Mouse (Mus musculus) forebrain, embryonic 12.5 days (tissue): Measurements from ENCODE around the gene Shtn1. TPM values are rescaled to one million over a fixed set of nuclear protein-coding genes. Genes with fewer than 3 reads are reported as not detected.
A peak's percentile ranks its signal among the peaks of the same experiment; 100 is the strongest.

ENCODE experiments used
- ATAC-seq: fragments of 200-750 bp; cut with Nextera tagmentation; 2 replicates; pipeline ENCODE4 v1.8.0; 2017; ENCODE audit warnings: moderate TSS enrichment; ENCODE audit not compliant: low FRiP score
- H3K27ac ChIP-seq: fragments of 300-500 bp; sonication (generic); 2 replicates; pipeline ENCODE4 v1.5.1; 2016; ENCODE audit warnings: mild to moderate bottlenecking
- H3K27me3 ChIP-seq: fragments of 300-500 bp; sonication (generic); 2 replicates; pipeline ENCODE4 v1.6.1; 2016; ENCODE audit warnings: mild to moderate bottlenecking
- H3K36me3 ChIP-seq: fragments of 300-500 bp; sonication (generic); replicated peaks from 2 replicates; pipeline ENCODE4 v1.6.1; 2016; ENCODE audit warnings: mild to moderate bottlenecking
- H3K4me1 ChIP-seq: fragments of 300-500 bp; sonication (generic); 2 replicates; pipeline ENCODE4 v1.6.1; 2016
- H3K4me2 ChIP-seq: fragments of 300-500 bp; sonication (generic); 2 replicates; pipeline ENCODE4 v1.6.1; 2016; ENCODE audit warnings: mild to moderate bottlenecking, moderate library complexity
- H3K4me3 ChIP-seq: fragments of 300-500 bp; sonication (generic); replicated peaks from 2 replicates; pipeline ENCODE4 v1.5.1; 2016; ENCODE audit warnings: mild to moderate bottlenecking
- H3K9ac ChIP-seq: fragments of 300-500 bp; sonication (generic); 2 replicates; pipeline ENCODE4 v1.6.1; 2016; ENCODE audit warnings: mild to moderate bottlenecking
- H3K9me3 ChIP-seq: fragments of 300-500 bp; sonication (generic); 2 replicates; pipeline ENCODE4 v1.6.1; 2016
- WGBS: fragments of 180-500 bp; shearing (Covaris S2); methylation state at CpG from one replicate; pipeline ENCODE4 v1.1.7; 2016; 5-methylcytosine and 5-hydroxymethylcytosine counted together
- polyA plus RNA-seq: library from polyadenylated mRNA; unstranded; fragments of >200 nt; fragmentation: Nextera tagmentation; extraction: Ambion mirVana; gene quantifications from 2 replicates; pipeline ENCODE4 v1.2.1, GENCODE M21; 2016

The Shtn1 gene
- polyA plus RNA-seq, 1 experiment from 2014 or later, result 11.2 TPM

- Histone ChIP-seq H3K36me3 (no peaks in the 10 kb centered on the region), H3K27ac (no peak overlapping the region), H3K9ac (no peak overlapping the region), H3K4me3 (no peak overlapping the region), H3K27me3 (peaks cover 42% of the 10 kb centered on the region), H3K4me1 (peaks cover 11% of the 10 kb centered on the region), H3K9me3 (no peaks in the 10 kb centered on the region), H3K4me2 (no peak overlapping the region)
- 86% methylated on average over 4 of the region's 4 CpGs for WGBS
- no peak for ATAC-seq
Measured at GRCm38 (mm10) chr19:59071396-59071795, 4.5 kb downstream of the Shtn1 start.

- H3K4me1 ChIP-seq, result peaks cover 4% of the 10 kb centered on the region; the same call in 1 of the 2 replicates
- peaks cover 11% of the 10 kb centered on the region for H3K27me3 ChIP-seq
- H3K36me3 ChIP-seq, result no peaks in the 10 kb centered on the region
- H3K9ac ChIP-seq, result no peak overlapping the region
- H3K4me3 ChIP-seq, result no peak overlapping the region
- ATAC-seq, result no peak
- no peaks in the 10 kb centered on the region for H3K9me3 ChIP-seq
- H3K27ac ChIP-seq, result no peak overlapping the region
- WGBS, result 68% methylated on average over 1 of the region's 1 CpGs
- no peak overlapping the region for H3K4me2 ChIP-seq
Measured at GRCm38 (mm10) chr19:59067652-59068051, 8.2 kb downstream of the Shtn1 start.

- ATAC-seq, result no peak
- Histone ChIP-seq H3K9me3 (no peaks in the 10 kb centered on the region), H3K4me2 (no peak overlapping the region), H3K27ac (no peak overlapping the region), H3K4me1 (0 out of 2 replicates have a peak, but pooled peaks cover 4% of the 10 kb centered on the region), H3K9ac (no peak overlapping the region), H3K36me3 (no peaks in the 10 kb centered on the region), H3K4me3 (no peak overlapping the region), H3K27me3 (peaks cover 11% of the 10 kb centered on the region)
- 83% methylated on average over 2 of the region's 2 CpGs for WGBS
Measured at GRCm38 (mm10) chr19:59066670-59067069, 9.2 kb downstream of the Shtn1 start.

DNA sequence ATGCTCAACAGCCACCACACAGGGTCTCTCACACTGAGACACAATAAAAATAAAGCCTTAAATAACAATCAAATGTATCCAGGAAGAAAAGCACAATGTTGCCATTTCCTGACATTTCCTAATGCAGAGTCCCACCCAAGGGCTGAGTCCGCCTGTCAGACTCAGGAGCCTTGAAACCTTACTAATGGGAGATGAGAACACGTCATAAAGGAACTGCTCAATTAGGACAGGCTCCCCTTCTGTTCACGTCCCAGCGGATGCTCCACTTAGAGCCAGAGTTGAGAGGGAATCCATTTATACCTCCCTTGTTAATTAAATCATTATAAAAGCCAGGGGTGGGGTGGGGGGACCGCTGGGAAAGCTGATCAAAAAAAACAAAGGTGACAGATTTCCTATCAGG, 9.8 kb downstream of the Shtn1 start:
- Histone ChIP-seq H3K27me3 (peaks cover 8% of the 10 kb centered on the region), H3K4me3 (no peak overlapping the region), H3K9me3 (no peaks in the 10 kb centered on the region), H3K9ac (no peak overlapping the region), H3K27ac (no peak overlapping the region), H3K4me2 (no peak overlapping the region), H3K36me3 (no peaks in the 10 kb centered on the region), H3K4me1 (0 out of 2 replicates have a peak, but pooled peaks cover 4% of the 10 kb centered on the region)
- 41% methylated on average over 5 of the region's 5 CpGs for WGBS
- ATAC-seq, result no peak

GRCm38 (mm10) chr19:59064616-59065015, 11.3 kb downstream of the Shtn1 start:
- peaks cover 11% of the 10 kb centered on the region; the same call in 1 of the 2 replicates for H3K27me3 ChIP-seq
- H3K9me3 ChIP-seq, result no peaks in the 10 kb centered on the region
- no peak overlapping the region for H3K9ac ChIP-seq
- WGBS, result 82% methylated on average over 5 of the region's 5 CpGs
- ATAC-seq, result no peak
- no peak overlapping the region for H3K4me2 ChIP-seq
- no peak overlapping the region for H3K4me3 ChIP-seq
- peaks cover 4% of the 10 kb centered on the region; the same call in 1 of the 2 replicates for H3K4me1 ChIP-seq
- no peaks in the 10 kb centered on the region for H3K36me3 ChIP-seq
- no peak overlapping the region for H3K27ac ChIP-seq

DNA sequence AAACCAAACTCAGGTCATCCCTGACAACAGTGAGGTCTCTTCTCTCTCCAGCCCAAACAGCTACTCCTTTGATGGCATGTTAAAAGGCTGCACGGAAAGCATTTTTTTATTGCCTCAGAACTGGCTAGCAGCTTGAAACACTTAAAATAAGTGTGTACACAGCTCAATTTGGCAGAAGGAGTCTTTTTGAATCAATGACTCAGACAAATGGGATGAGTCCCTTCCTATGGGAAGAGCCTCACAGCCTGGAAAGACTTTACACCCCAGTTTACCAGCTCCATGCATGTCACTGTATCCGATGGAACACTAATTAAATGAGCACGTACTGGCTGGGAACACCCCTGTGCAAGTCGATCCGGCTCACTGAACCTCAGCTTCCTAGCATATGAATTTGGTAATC, 12.3 kb downstream of the Shtn1 start:
- Histone ChIP-seq H3K4me1 (peaks cover 4% of the 10 kb centered on the region; the same call in 1 of the 2 replicates), H3K36me3 (no peaks in the 10 kb centered on the region), H3K9me3 (no peaks in the 10 kb centered on the region), H3K9ac (no peak overlapping the region), H3K4me3 (no peak overlapping the region), H3K27ac (no peak overlapping the region), H3K4me2 (no peak overlapping the region), H3K27me3 (peaks cover 11% of the 10 kb centered on the region; the same call in 1 of the 2 replicates)
- 92% methylated on average over 5 of the region's 5 CpGs for WGBS
- ATAC-seq, result no peak

- 0 out of 2 replicates have a peak, but pooled peaks cover 9% of the 10 kb centered on the region for H3K27me3 ChIP-seq
- H3K4me3 ChIP-seq, result no peak overlapping the region
- no peak overlapping the region for H3K27ac ChIP-seq
- H3K4me1 ChIP-seq, result peaks cover 23% of the 10 kb centered on the region
- ATAC-seq, result no peak
- H3K9ac ChIP-seq, result no peak overlapping the region
- no peaks in the 10 kb centered on the region for H3K9me3 ChIP-seq
- no peaks in the 10 kb centered on the region for H3K36me3 ChIP-seq
- H3K4me2 ChIP-seq, result no peak overlapping the region
- WGBS, result 72% methylated on average over 4 of the region's 4 CpGs
Measured at GRCm38 (mm10) chr19:59058105-59058504, 17.8 kb downstream of the Shtn1 start.

- ATAC-seq, result no peak
- 41% methylated on average over 5 of the region's 5 CpGs for WGBS
- H3K27me3 ChIP-seq, result 0 out of 2 replicates have a peak, but pooled peaks cover 9% of the 10 kb centered on the region
- H3K27ac ChIP-seq, result no peak overlapping the region
- H3K36me3 ChIP-seq, result no peaks in the 10 kb centered on the region
- no peak overlapping the region for H3K9ac ChIP-seq
- no peak overlapping the region for H3K4me2 ChIP-seq
- H3K4me3 ChIP-seq, result no peak overlapping the region
- no peaks in the 10 kb centered on the region for H3K9me3 ChIP-seq
- peaks cover 30% of the 10 kb centered on the region for H3K4me1 ChIP-seq
Measured at GRCm38 (mm10) chr19:59057366-59057765, 18.5 kb downstream of the Shtn1 start.

GRCm38 (mm10) chr19:59054632-59054951, 21.3 kb downstream of the Shtn1 start:
- Histone ChIP-seq H3K9ac (no peak overlapping the region), H3K27me3 (peaks cover 6% of the 10 kb centered on the region; the same call in 1 of the 2 replicates), H3K36me3 (no peaks in the 10 kb centered on the region), H3K4me2 (no peak overlapping the region), H3K9me3 (no peaks in the 10 kb centered on the region), H3K27ac (0 out of 2 replicates have a peak overlapping the region, but pooled peaks have one; percentile 16), H3K4me3 (no peak overlapping the region), H3K4me1 (peaks cover 35% of the 10 kb centered on the region)
- WGBS, result 74% methylated on average over 6 of the region's 6 CpGs
- peak; percentile 57; the same call in 1 of the 2 replicates for ATAC-seq

GRCm38 (mm10) chr19:59053931-59054631, 21.8 kb downstream of the Shtn1 start:
- H3K4me2 ChIP-seq, result no peak overlapping the region
- H3K4me3 ChIP-seq, result no peak overlapping the region
- no peaks in the 10 kb centered on the region for H3K9me3 ChIP-seq
- peak; percentile 72; the same call in 1 of the 2 replicates for ATAC-seq
- peaks cover 35% of the 10 kb centered on the region for H3K4me1 ChIP-seq
- H3K36me3 ChIP-seq, result no peaks in the 10 kb centered on the region
- peak overlapping the region; percentile 82 for H3K27ac ChIP-seq
- WGBS, result 42% methylated on average over 6 of the region's 6 CpGs
- no peak overlapping the region for H3K9ac ChIP-seq
- H3K27me3 ChIP-seq, result peaks cover 6% of the 10 kb centered on the region; the same call in 1 of the 2 replicates

DNA sequence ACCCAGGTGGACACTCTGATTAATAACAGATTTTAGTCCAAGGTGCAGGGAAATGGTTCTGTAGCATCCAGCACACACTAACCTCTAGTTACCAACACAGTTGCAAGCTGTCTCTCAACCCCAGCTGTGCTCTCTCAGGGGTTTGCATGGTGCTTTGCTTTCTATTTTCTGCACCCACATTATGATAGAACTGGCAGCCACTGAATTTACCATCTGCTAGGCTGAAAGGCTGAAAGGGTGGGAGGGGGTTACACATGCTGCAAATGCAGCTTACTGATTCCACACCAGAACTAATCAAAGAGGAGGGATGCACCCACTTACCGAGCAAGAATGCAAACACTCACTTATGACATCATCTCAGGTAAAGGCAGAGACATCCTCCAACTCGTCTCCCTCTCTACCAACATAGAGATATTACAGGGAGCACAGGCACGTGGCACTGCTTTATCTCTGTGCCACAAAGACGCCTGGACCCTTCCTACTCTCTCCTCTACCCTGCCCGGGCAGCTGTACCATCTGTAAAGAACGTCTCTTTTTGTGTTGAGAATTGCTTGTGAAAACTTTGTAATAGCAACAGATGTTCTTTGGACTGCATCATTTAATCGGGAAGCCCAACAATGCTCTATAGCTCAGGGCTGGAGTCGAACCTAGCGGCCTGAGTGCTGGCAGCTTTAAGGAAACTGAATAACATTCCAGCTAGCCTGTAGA, 23.0 kb downstream of the Shtn1 start:
- Histone ChIP-seq H3K27ac (peak overlapping the region; percentile 82), H3K4me1 (peaks cover 33% of the 10 kb centered on the region), H3K9ac (no peak overlapping the region), H3K9me3 (no peaks in the 10 kb centered on the region), H3K4me3 (no peak overlapping the region), H3K4me2 (no peak overlapping the region), H3K27me3 (peaks cover 6% of the 10 kb centered on the region; the same call in 1 of the 2 replicates), H3K36me3 (no peaks in the 10 kb centered on the region)
- WGBS, result 59% methylated on average over 9 of the region's 9 CpGs
- peak; percentile 37 for ATAC-seq

DNA sequence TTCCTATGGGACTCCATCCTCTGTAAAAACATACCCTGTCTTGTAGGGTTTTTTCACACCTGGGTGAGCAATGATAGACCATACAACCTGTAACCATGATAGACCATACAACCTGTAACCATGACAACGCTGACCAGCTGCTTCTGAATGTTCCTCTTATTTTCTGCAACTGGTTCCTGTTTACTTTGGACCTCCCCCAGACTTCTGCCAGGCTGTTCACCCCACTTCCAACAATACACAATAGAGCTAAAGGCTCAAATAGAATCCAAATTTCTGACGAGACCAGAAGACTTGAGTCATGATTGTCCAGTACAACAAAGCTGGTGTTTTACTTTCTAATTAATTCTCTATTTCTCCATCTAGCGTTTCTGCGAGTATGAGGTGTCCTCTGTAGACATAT, 23.8 kb downstream of the Shtn1 start:
- Histone ChIP-seq H3K4me1 (peaks cover 26% of the 10 kb centered on the region), H3K36me3 (no peaks in the 10 kb centered on the region), H3K27me3 (peaks cover 6% of the 10 kb centered on the region; the same call in 1 of the 2 replicates), H3K9ac (no peak overlapping the region), H3K4me3 (no peak overlapping the region), H3K9me3 (no peaks in the 10 kb centered on the region), H3K4me2 (no peak overlapping the region), H3K27ac (0 out of 2 replicates have a peak overlapping the region, but pooled peaks have one; percentile 38)
- ATAC-seq, result no peak
- WGBS, result 69% methylated on average over 4 of the region's 4 CpGs
